Mouse (Mus musculus) bone marrow, adult 2 months (tissue): ENCODE results near the gene Nsfl1c.

Source experiments
- CTCF ChIP-seq: fragments of 200-500 bp; IDR thresholded peaks from 2 replicates; pipeline ENCODE4 v1.5.1; 2011; ENCODE audit warnings: low read length, control low read depth; ENCODE audit not compliant: control insufficient read depth, insufficient read depth
- POLR2A ChIP-seq: fragments of 200-500 bp; IDR thresholded peaks from 2 replicates; pipeline ENCODE4 v1.6.1; 2011; ENCODE audit warnings: low read depth, mild to moderate bottlenecking, control low read depth, low read length, borderline replicate concordance; ENCODE audit not compliant: control insufficient read depth

DNA sequence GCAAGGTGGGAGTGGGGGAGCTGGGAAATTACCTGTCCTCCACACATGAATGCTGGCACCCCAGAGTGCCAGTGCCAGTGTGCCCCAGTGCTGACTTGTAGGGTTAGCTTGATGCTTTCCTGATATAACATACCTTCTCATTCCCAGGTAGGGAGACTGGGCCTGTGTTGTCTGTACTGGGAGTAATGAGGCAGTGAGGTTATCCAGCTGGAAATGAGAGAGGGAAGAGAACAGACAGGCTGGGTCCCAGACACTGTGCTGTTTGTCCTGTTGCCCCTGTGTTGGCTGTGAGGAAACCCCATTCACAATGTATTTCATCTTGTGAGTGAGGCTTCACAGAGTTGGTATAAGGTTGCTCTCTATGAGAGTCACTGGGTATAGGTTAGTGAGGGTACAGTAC, 7.5 kb upstream of the Nsfl1c start:
- TF ChIP-seq CTCF (no peak), POLR2A (no peak)
